Mouse (Mus musculus) forebrain, embryonic 12.5 days (tissue): ENCODE measurements at regions not wholly inside any gene's neighbourhood (a gene's known extent, or its start where the extent isn't known, plus 50 kb on each side); places are given as distances from the start of the nearest gene placed in this dataset.

Experiments used
- ATAC-seq: fragments of 200-750 bp; cut with Nextera tagmentation; 2 replicates; pipeline ENCODE4 v1.8.0; 2017; ENCODE audit warnings: moderate TSS enrichment; ENCODE audit not compliant: low FRiP score
- H3K27ac ChIP-seq: fragments of 300-500 bp; sonication (generic); 2 replicates; pipeline ENCODE4 v1.5.1; 2016; ENCODE audit warnings: mild to moderate bottlenecking
- H3K27me3 ChIP-seq: fragments of 300-500 bp; sonication (generic); 2 replicates; pipeline ENCODE4 v1.6.1; 2016; ENCODE audit warnings: mild to moderate bottlenecking
- H3K36me3 ChIP-seq: fragments of 300-500 bp; sonication (generic); replicated peaks from 2 replicates; pipeline ENCODE4 v1.6.1; 2016; ENCODE audit warnings: mild to moderate bottlenecking
- H3K4me1 ChIP-seq: fragments of 300-500 bp; sonication (generic); 2 replicates; pipeline ENCODE4 v1.6.1; 2016
- H3K4me2 ChIP-seq: fragments of 300-500 bp; sonication (generic); 2 replicates; pipeline ENCODE4 v1.6.1; 2016; ENCODE audit warnings: mild to moderate bottlenecking, moderate library complexity
- H3K4me3 ChIP-seq: fragments of 300-500 bp; sonication (generic); replicated peaks from 2 replicates; pipeline ENCODE4 v1.5.1; 2016; ENCODE audit warnings: mild to moderate bottlenecking
- H3K9ac ChIP-seq: fragments of 300-500 bp; sonication (generic); 2 replicates; pipeline ENCODE4 v1.6.1; 2016; ENCODE audit warnings: mild to moderate bottlenecking
- H3K9me3 ChIP-seq: fragments of 300-500 bp; sonication (generic); 2 replicates; pipeline ENCODE4 v1.6.1; 2016
- WGBS: fragments of 180-500 bp; shearing (Covaris S2); methylation state at CpG from one replicate; pipeline ENCODE4 v1.1.7; 2016; 5-methylcytosine and 5-hydroxymethylcytosine counted together

GRCm38 (mm10) chr17:48592457-48592856, 137.8 kb downstream of the Unc5cl start:
- no peak overlapping the region for H3K27ac ChIP-seq
- no peak for ATAC-seq
- H3K9ac ChIP-seq = no peak overlapping the region
- no peaks in the 10 kb centered on the region for H3K4me1 ChIP-seq
- no peaks in the 10 kb centered on the region for H3K27me3 ChIP-seq
- H3K9me3 ChIP-seq = no peaks in the 10 kb centered on the region
- H3K36me3 ChIP-seq = no peaks in the 10 kb centered on the region
- no peak overlapping the region for H3K4me3 ChIP-seq
- 80% methylated on average over 1 of the region's 1 CpGs for WGBS
- no peak overlapping the region for H3K4me2 ChIP-seq

GRCm38 (mm10) chr17:48595418-48595963, 140.8 kb downstream of the Unc5cl start:
- Histone ChIP-seq H3K9me3 (no peaks in the 10 kb centered on the region), H3K27ac (no peak overlapping the region), H3K27me3 (no peaks in the 10 kb centered on the region), H3K4me1 (no peaks in the 10 kb centered on the region), H3K9ac (no peak overlapping the region), H3K36me3 (no peaks in the 10 kb centered on the region), H3K4me2 (no peak overlapping the region), H3K4me3 (no peak overlapping the region)
- no peak for ATAC-seq
- 85% methylated on average over 10 of the region's 10 CpGs for WGBS

- 84% methylated on average over 3 of the region's 3 CpGs for WGBS
Measured at GRCm38 (mm10) chr17:48596406-48596805, 141.7 kb downstream of the Unc5cl start.

GRCm38 (mm10) chr17:48597301-48597700, 142.6 kb downstream of the Unc5cl start:
- WGBS = 92% methylated on average over 1 of the region's 1 CpGs

More at GRCm38 (mm10) chr17:48596406-48596805, 141.7 kb downstream of the Unc5cl start:
- H3K4me3 ChIP-seq = no peak overlapping the region
- H3K9me3 ChIP-seq = no peaks in the 10 kb centered on the region
- no peaks in the 10 kb centered on the region for H3K4me1 ChIP-seq
- H3K27me3 ChIP-seq = no peaks in the 10 kb centered on the region
- H3K27ac ChIP-seq = no peak overlapping the region
- no peak overlapping the region for H3K9ac ChIP-seq
- H3K36me3 ChIP-seq = no peaks in the 10 kb centered on the region
- H3K4me2 ChIP-seq = no peak overlapping the region
- no peak for ATAC-seq

GRCm38 (mm10) chr17:48598471-48599141, 143.9 kb downstream of the Unc5cl start:
- WGBS = 91% methylated on average over 16 of the region's 16 CpGs

More at GRCm38 (mm10) chr17:48597301-48597700, 142.6 kb downstream of the Unc5cl start:
- H3K9ac ChIP-seq = no peak overlapping the region
- no peaks in the 10 kb centered on the region for H3K27me3 ChIP-seq
- no peaks in the 10 kb centered on the region for H3K4me1 ChIP-seq
- H3K36me3 ChIP-seq = no peaks in the 10 kb centered on the region
- H3K9me3 ChIP-seq = no peaks in the 10 kb centered on the region
- H3K27ac ChIP-seq = no peak overlapping the region
- no peak for ATAC-seq
- H3K4me2 ChIP-seq = no peak overlapping the region
- H3K4me3 ChIP-seq = no peak overlapping the region

GRCm38 (mm10) chr17:48600176-48600575, 145.5 kb downstream of the Unc5cl start:
- Histone ChIP-seq H3K27ac (no peak overlapping the region), H3K4me2 (no peak overlapping the region), H3K4me3 (no peak overlapping the region), H3K36me3 (no peaks in the 10 kb centered on the region), H3K27me3 (no peaks in the 10 kb centered on the region), H3K4me1 (no peaks in the 10 kb centered on the region), H3K9ac (no peak overlapping the region), H3K9me3 (no peaks in the 10 kb centered on the region)
- 61% methylated on average over 6 of the region's 6 CpGs for WGBS
- no peak for ATAC-seq

More at GRCm38 (mm10) chr17:48598471-48599141, 143.9 kb downstream of the Unc5cl start:
- no peaks in the 10 kb centered on the region for H3K36me3 ChIP-seq
- no peak overlapping the region for H3K27ac ChIP-seq
- H3K27me3 ChIP-seq = no peaks in the 10 kb centered on the region
- no peak overlapping the region for H3K4me3 ChIP-seq
- no peaks in the 10 kb centered on the region for H3K4me1 ChIP-seq
- no peak overlapping the region for H3K4me2 ChIP-seq
- H3K9ac ChIP-seq = no peak overlapping the region
- no peak for ATAC-seq
- no peaks in the 10 kb centered on the region for H3K9me3 ChIP-seq

- Histone ChIP-seq H3K4me1 (no peaks in the 10 kb centered on the region), H3K4me2 (no peak overlapping the region), H3K9me3 (no peaks in the 10 kb centered on the region), H3K9ac (no peak overlapping the region), H3K4me3 (no peak overlapping the region), H3K27me3 (no peaks in the 10 kb centered on the region), H3K27ac (no peak overlapping the region), H3K36me3 (no peaks in the 10 kb centered on the region)
- 10% methylated on average over 6 of the region's 6 CpGs for WGBS
- peak; percentile 59; the same call in 1 of the 2 replicates for ATAC-seq
Measured at GRCm38 (mm10) chr17:48602554-48602953, 147.9 kb downstream of the Unc5cl start.

GRCm38 (mm10) chr17:48606767-48607166, 152.1 kb downstream of the Unc5cl start:
- 90% methylated on average over 4 of the region's 4 CpGs for WGBS

GRCm38 (mm10) chr17:48608315-48608714, 153.6 kb downstream of the Unc5cl start:
- Histone ChIP-seq H3K27ac (no peak overlapping the region), H3K27me3 (no peaks in the 10 kb centered on the region), H3K9ac (no peak overlapping the region), H3K9me3 (no peaks in the 10 kb centered on the region), H3K36me3 (no peaks in the 10 kb centered on the region), H3K4me1 (peaks cover 8% of the 10 kb centered on the region), H3K4me3 (no peak overlapping the region), H3K4me2 (no peak overlapping the region)
- WGBS = 81% methylated on average over 3 of the region's 3 CpGs
- ATAC-seq = no peak

More at GRCm38 (mm10) chr17:48606767-48607166, 152.1 kb downstream of the Unc5cl start:
- Histone ChIP-seq H3K36me3 (no peaks in the 10 kb centered on the region), H3K4me1 (peaks cover 8% of the 10 kb centered on the region), H3K27ac (no peak overlapping the region), H3K4me2 (no peak overlapping the region), H3K9me3 (no peaks in the 10 kb centered on the region), H3K27me3 (no peaks in the 10 kb centered on the region), H3K9ac (no peak overlapping the region), H3K4me3 (no peak overlapping the region)
- no peak for ATAC-seq

GRCm38 (mm10) chr17:48610107-48610506, 155.4 kb downstream of the Unc5cl start:
- H3K27ac ChIP-seq = no peak overlapping the region
- peaks cover 9% of the 10 kb centered on the region for H3K9me3 ChIP-seq
- peaks cover 8% of the 10 kb centered on the region for H3K4me1 ChIP-seq
- no peaks in the 10 kb centered on the region for H3K36me3 ChIP-seq
- H3K27me3 ChIP-seq = no peaks in the 10 kb centered on the region
- H3K4me3 ChIP-seq = no peak overlapping the region
- H3K4me2 ChIP-seq = no peak overlapping the region
- H3K9ac ChIP-seq = no peak overlapping the region
- no peak for ATAC-seq
- WGBS = 91% methylated on average over 10 of the region's 10 CpGs

GRCm38 (mm10) chr17:48610806-48611205, 156.1 kb downstream of the Unc5cl start:
- 84% methylated on average over 8 of the region's 8 CpGs for WGBS
- ATAC-seq = no peak

GRCm38 (mm10) chr17:48613491-48613890, 158.8 kb downstream of the Unc5cl start:
- Histone ChIP-seq H3K4me3 (no peak overlapping the region), H3K27ac (no peak overlapping the region), H3K4me1 (peaks cover 4% of the 10 kb centered on the region), H3K9ac (no peak overlapping the region), H3K4me2 (no peak overlapping the region), H3K27me3 (no peaks in the 10 kb centered on the region), H3K9me3 (peaks cover 9% of the 10 kb centered on the region), H3K36me3 (no peaks in the 10 kb centered on the region)
- no peak for ATAC-seq
- WGBS = 91% methylated on average over 5 of the region's 5 CpGs

More at GRCm38 (mm10) chr17:48610806-48611205, 156.1 kb downstream of the Unc5cl start:
- peaks cover 9% of the 10 kb centered on the region for H3K9me3 ChIP-seq
- H3K27ac ChIP-seq = no peak overlapping the region
- peaks cover 8% of the 10 kb centered on the region for H3K4me1 ChIP-seq
- no peak overlapping the region for H3K4me3 ChIP-seq
- no peaks in the 10 kb centered on the region for H3K36me3 ChIP-seq
- no peaks in the 10 kb centered on the region for H3K27me3 ChIP-seq
- no peak overlapping the region for H3K4me2 ChIP-seq
- H3K9ac ChIP-seq = no peak overlapping the region

- ATAC-seq = no peak
- H3K27ac ChIP-seq = no peak overlapping the region
- no peaks in the 10 kb centered on the region for H3K27me3 ChIP-seq
- H3K9me3 ChIP-seq = peaks cover 9% of the 10 kb centered on the region
- H3K9ac ChIP-seq = no peak overlapping the region
- H3K4me1 ChIP-seq = no peaks in the 10 kb centered on the region; the same call in 1 of the 2 replicates
- H3K36me3 ChIP-seq = no peaks in the 10 kb centered on the region
- no peak overlapping the region for H3K4me2 ChIP-seq
- WGBS = 89% methylated on average over 3 of the region's 3 CpGs
- H3K4me3 ChIP-seq = no peak overlapping the region
Measured at GRCm38 (mm10) chr17:48615248-48615647, 160.5 kb downstream of the Unc5cl start.
